Comparison of ENCODE assay signal across 8 mouse cellular contexts in genomic region chr17:25843122-25843521, GRCm38 (mm10). TPM values are rescaled to one million over a fixed set of nuclear protein-coding genes. Genes with fewer than 3 reads are reported as not detected.
DNase-seq lines count a peak whose midpoint lies in the region; ATAC-seq and TF ChIP-seq lines count a peak whose summit lies in the region.

No protein-coding gene starts in this region.

- WGBS in heart, embryonic 10.5 days, result 88% methylated on average over 4 of the region's 4 CpGs
- WGBS in forebrain, embryonic 16.5 days, result 91% methylated on average over 4 of the region's 4 CpGs
- 80% methylated on average over 4 of the region's 4 CpGs for WGBS in liver, embryonic 15.5 days (ENCODE audit: insufficient replicate concordance)

- H3K27me3 ChIP-seq in heart, embryonic 10.5 days (ENCODE audit: insufficient read depth, poor library complexity, severe bottlenecking), result no peaks in the 10 kb centered on the region
- H3K27me3 ChIP-seq in ES-Bruce4 (ENCODE audit: control insufficient read depth, insufficient read depth, low read length, poor library complexity, severe bottlenecking), result no peaks in the 10 kb centered on the region
- H3K27me3 ChIP-seq in forebrain, embryonic 16.5 days (replicated peaks; ENCODE audit: control insufficient read depth, insufficient read depth, low read length), result no peaks in the 10 kb centered on the region
- H3K27me3 ChIP-seq in liver, embryonic 15.5 days, result no peaks in the 10 kb centered on the region

- H3K27ac ChIP-seq in heart, embryonic 10.5 days, result peak overlapping the region; percentile 96
- H3K27ac ChIP-seq in ES-Bruce4 (ENCODE audit: insufficient read depth, low read length), result no peak overlapping the region
- no peak overlapping the region for H3K27ac ChIP-seq in forebrain, embryonic 16.5 days (ENCODE audit: low read length)
- peak overlapping the region; percentile 90 for H3K27ac ChIP-seq in liver, embryonic 15.5 days (replicated peaks)

- DNase-seq in heart, embryonic 10.5 days (ENCODE audit: low spot score), result no peak
- no peak for DNase-seq in heart, postnatal 36 days
- no peak for DNase-seq in frontal cortex, adult 2 months (ENCODE audit: extremely low spot score in 1 of 2, low spot score in 1 of 2)
- DNase-seq in adrenal gland, adult 18-20 months (ENCODE audit: low spot score in 2 of 2), result no peak
- no peak for DNase-seq in layer of hippocampus, postnatal 25 days (ENCODE audit: extremely low spot score in 1 of 2, low spot score in 1 of 2)

- no peak for TF ChIP-seq EP300 in ES-Bruce4 (IDR thresholded peaks at IDR 0.05; ENCODE audit: insufficient read depth, low read depth, low read length)

- TF ChIP-seq POLR2A in ES-Bruce4 (IDR thresholded peaks at IDR 0.05; ENCODE audit: insufficient read depth, low read length), result no peak

- peaks cover 37% of the 10 kb centered on the region for H3K4me1 ChIP-seq in heart, embryonic 10.5 days
- no peaks in the 10 kb centered on the region for H3K4me1 ChIP-seq in ES-Bruce4 (ENCODE audit: control insufficient read depth, insufficient read depth, low read length)
- H3K4me1 ChIP-seq in forebrain, embryonic 16.5 days (replicated peaks; ENCODE audit: control insufficient read depth, insufficient read depth, low read length), result peaks cover 19% of the 10 kb centered on the region
- H3K4me1 ChIP-seq in liver, embryonic 15.5 days (replicated peaks), result peaks cover 57% of the 10 kb centered on the region

- peak overlapping the region; percentile 88 for H3K9ac ChIP-seq in ES-Bruce4 (ENCODE audit: low read depth, poor library complexity, severe bottlenecking)
- H3K9ac ChIP-seq in forebrain, embryonic 16.5 days (replicated peaks; ENCODE audit: low read depth, low read length), result no peak overlapping the region; the same call in 1 of the 2 replicates
- peak overlapping the region; percentile 85 for H3K9ac ChIP-seq in liver, embryonic 15.5 days

- H3K9me3 ChIP-seq in heart, embryonic 10.5 days, result no peaks in the 10 kb centered on the region
- no peaks in the 10 kb centered on the region for H3K9me3 ChIP-seq in ES-Bruce4 (replicated peaks; ENCODE audit: control insufficient read depth, insufficient read depth, low read length, poor library complexity, severe bottlenecking)
- no peaks in the 10 kb centered on the region for H3K9me3 ChIP-seq in forebrain, embryonic 16.5 days (ENCODE audit: control insufficient read depth, low read length)
- H3K9me3 ChIP-seq in liver, embryonic 15.5 days (replicated peaks), result no peaks in the 10 kb centered on the region

- peak overlapping the region; percentile 89 for H3K4me3 ChIP-seq in heart, embryonic 10.5 days
- 0 out of 2 replicates have a peak overlapping the region, but pooled peaks have one; percentile 84 for H3K4me3 ChIP-seq in ES-Bruce4 (ENCODE audit: low read depth, low read length)
- peak overlapping the region; percentile 87; the same call in 1 of the 2 replicates for H3K4me3 ChIP-seq in forebrain, embryonic 16.5 days (replicated peaks; ENCODE audit: low read length)
- H3K4me3 ChIP-seq in liver, embryonic 15.5 days (replicated peaks), result peak overlapping the region; percentile 93

- intact Hi-C loops in heart, postnatal 36 days (cut with DNase I), result no loop called here

- TF ChIP-seq CTCF in ES-Bruce4 (IDR thresholded peaks at IDR 0.05; ENCODE audit: low read depth, low read length), result no peak

- no peak for ATAC-seq in forebrain, embryonic 16.5 days
- no peak for ATAC-seq in liver, embryonic 15.5 days (ENCODE audit: insufficient read depth)

- H3K4me2 ChIP-seq in forebrain, embryonic 16.5 days (ENCODE audit: low read length), result peak overlapping the region; percentile 89; the same call in 1 of the 2 replicates
- peak overlapping the region; percentile 88 for H3K4me2 ChIP-seq in liver, embryonic 15.5 days

- H3K36me3 ChIP-seq in heart, embryonic 10.5 days, result peaks cover 77% of the 10 kb centered on the region
- H3K36me3 ChIP-seq in ES-Bruce4 (ENCODE audit: control insufficient read depth, insufficient read depth, low read length, poor library complexity, severe bottlenecking), result peaks cover 20% of the 10 kb centered on the region
- peaks cover 26% of the 10 kb centered on the region for H3K36me3 ChIP-seq in forebrain, embryonic 16.5 days (ENCODE audit: control insufficient read depth, insufficient read depth)
- H3K36me3 ChIP-seq in liver, embryonic 15.5 days (replicated peaks), result peaks cover 68% of the 10 kb centered on the region

RNA-seq across cellular contexts. Expression of gene Rhot2, which starts 1.5 kb away (rescaled TPM):
- 29.0 and 29.8 TPM in 2 replicates for polyA plus RNA-seq in heart, embryonic 10.5 days (2016; fragmentation: Nextera tagmentation; extraction: Ambion mirVana)
- total RNA-seq in heart, postnatal 36 days (2021), result 100 to 1,000 TPM; 110 to 115 TPM
- polyA plus RNA-seq in ES-Bruce4 (2011; ENCODE audit: insufficient read depth, insufficient read length, low read depth, missing spikeins), result 23.6 and 29.8 TPM in 2 replicates
- 15.8 and 20.3 TPM in 2 replicates for polyA plus RNA-seq in forebrain, embryonic 16.5 days (2015; fragmentation: Nextera tagmentation; extraction: Ambion mirVana)
- polyA plus RNA-seq in liver, embryonic 15.5 days (2015; fragmentation: Nextera tagmentation; extraction: Ambion mirVana), result 10.8 and 12.6 TPM in 2 replicates
- 101 and 122 TPM in 2 replicates for polyA plus RNA-seq in frontal cortex, adult 2 months (2012; rRNA removed)
- total RNA-seq in adrenal gland, adult 18-20 months (2021), result 100 to 1,000 TPM; 110 TPM
- 100 to 1,000 TPM in 1 of 2 experiments, 10 to 100 TPM in 1; 95.2 to 107 TPM for total RNA-seq in layer of hippocampus, postnatal 25 days (2021)

RNA-seq across cellular contexts. Expression of gene Gm20683, which starts 1.6 kb away (rescaled TPM):
- polyA plus RNA-seq in heart, embryonic 10.5 days (2016; fragmentation: Nextera tagmentation; extraction: Ambion mirVana), result 2.1 and 3.0 TPM in 2 replicates
- total RNA-seq in heart, postnatal 36 days (2021), result 1 to 10 TPM; 2.2 to 3.3 TPM
- polyA plus RNA-seq in ES-Bruce4 (2011; ENCODE audit: insufficient read depth, insufficient read length, low read depth, missing spikeins), result 1.4 and 2.3 TPM in 2 replicates
- 10.7 and 14.2 TPM in 2 replicates for polyA plus RNA-seq in forebrain, embryonic 16.5 days (2015; fragmentation: Nextera tagmentation; extraction: Ambion mirVana)
- 0.46 and 0.52 TPM in 2 replicates for polyA plus RNA-seq in liver, embryonic 15.5 days (2015; fragmentation: Nextera tagmentation; extraction: Ambion mirVana)
- polyA plus RNA-seq in frontal cortex, adult 2 months (2012; rRNA removed), result 41.5 and 43.1 TPM in 2 replicates
- total RNA-seq in adrenal gland, adult 18-20 months (2021), result 10 to 100 TPM in 1 of 2 experiments, 1 to 10 TPM in 1; 9.3 to 13.1 TPM
- total RNA-seq in layer of hippocampus, postnatal 25 days (2021), result 10 to 100 TPM; 26.0 to 28.5 TPM

RNA-seq across cellular contexts. Expression of gene Rhbdl1, which starts 6.0 kb away (rescaled TPM):
- polyA plus RNA-seq in heart, embryonic 10.5 days (2016; fragmentation: Nextera tagmentation; extraction: Ambion mirVana), result 2.3 and 4.0 TPM in 2 replicates
- 1 to 10 TPM; 1.4 to 1.9 TPM for total RNA-seq in heart, postnatal 36 days (2021)
- not detected in 2 replicates for polyA plus RNA-seq in ES-Bruce4 (2011; ENCODE audit: insufficient read depth, insufficient read length, low read depth, missing spikeins)
- polyA plus RNA-seq in forebrain, embryonic 16.5 days (2015; fragmentation: Nextera tagmentation; extraction: Ambion mirVana), result 30.7 and 42.2 TPM in 2 replicates
- 0.25 and 0.48 TPM in 2 replicates for polyA plus RNA-seq in liver, embryonic 15.5 days (2015; fragmentation: Nextera tagmentation; extraction: Ambion mirVana)
- polyA plus RNA-seq in frontal cortex, adult 2 months (2012; rRNA removed), result 106 and 111 TPM in 2 replicates
- 10 to 100 TPM; 13.6 to 18.4 TPM for total RNA-seq in adrenal gland, adult 18-20 months (2021)
- 10 to 100 TPM; 62.3 to 68.3 TPM for total RNA-seq in layer of hippocampus, postnatal 25 days (2021)

RNA-seq across cellular contexts. Expression of gene Stub1, which starts 9.9 kb away (rescaled TPM):
- polyA plus RNA-seq in heart, embryonic 10.5 days (2016; fragmentation: Nextera tagmentation; extraction: Ambion mirVana), result 343 and 404 TPM in 2 replicates
- 100 to 1,000 TPM; 111 to 116 TPM for total RNA-seq in heart, postnatal 36 days (2021)
- 97.8 and 103 TPM in 2 replicates for polyA plus RNA-seq in ES-Bruce4 (2011; ENCODE audit: insufficient read depth, insufficient read length, low read depth, missing spikeins)
- 301 and 335 TPM in 2 replicates for polyA plus RNA-seq in forebrain, embryonic 16.5 days (2015; fragmentation: Nextera tagmentation; extraction: Ambion mirVana)
- polyA plus RNA-seq in liver, embryonic 15.5 days (2015; fragmentation: Nextera tagmentation; extraction: Ambion mirVana), result 114 and 130 TPM in 2 replicates
- polyA plus RNA-seq in frontal cortex, adult 2 months (2012; rRNA removed), result 272 and 292 TPM in 2 replicates
- 100 to 1,000 TPM; 142 to 175 TPM for total RNA-seq in adrenal gland, adult 18-20 months (2021)
- 100 to 1,000 TPM; 160 to 164 TPM for total RNA-seq in layer of hippocampus, postnatal 25 days (2021)

RNA-seq across cellular contexts. Expression of gene Jmjd8, which starts 14.5 kb away (rescaled TPM):
- 45.8 and 50.7 TPM in 2 replicates for polyA plus RNA-seq in heart, embryonic 10.5 days (2016; fragmentation: Nextera tagmentation; extraction: Ambion mirVana)
- total RNA-seq in heart, postnatal 36 days (2021), result 10 to 100 TPM; 30.8 to 35.3 TPM
- polyA plus RNA-seq in ES-Bruce4 (2011; ENCODE audit: insufficient read depth, insufficient read length, low read depth, missing spikeins), result 13.2 and 16.7 TPM in 2 replicates
- 68.2 and 73.9 TPM in 2 replicates for polyA plus RNA-seq in forebrain, embryonic 16.5 days (2015; fragmentation: Nextera tagmentation; extraction: Ambion mirVana)
- 19.6 and 25.2 TPM in 2 replicates for polyA plus RNA-seq in liver, embryonic 15.5 days (2015; fragmentation: Nextera tagmentation; extraction: Ambion mirVana)
- polyA plus RNA-seq in frontal cortex, adult 2 months (2012; rRNA removed), result 65.0 and 65.6 TPM in 2 replicates
- 100 to 1,000 TPM in 1 of 2 experiments, 10 to 100 TPM in 1; 89.7 to 107 TPM for total RNA-seq in adrenal gland, adult 18-20 months (2021)
- total RNA-seq in layer of hippocampus, postnatal 25 days (2021), result 10 to 100 TPM; 59.5 to 62.9 TPM

Comparison
In these comparisons a context has a peak if more than half of its experiments do, and no peak if none do; other contexts are left out.
1. H3K27ac ChIP-seq: peak in heart, embryonic 10.5 days (single experiment) and liver, embryonic 15.5 days (single experiment); none in ES-Bruce4 (single experiment) and forebrain, embryonic 16.5 days (single experiment).
2. Peak in every context shown above with its lines, with median percentiles within 50 percentile points of each other: H3K4me3 ChIP-seq.